Mouse (Mus musculus) NIH3T3 (cell line): Measurements from ENCODE around the gene Ankrd63.

Experiments used
- DNase-seq: peaks from one replicate; pipeline ENCODE4 v3.0.0-alpha.2; 2012; ENCODE audit warnings: low read depth

Gene Ankrd63

GRCm38 (mm10) chr2:118689875-118690274 is 13.9 kb downstream of the Ankrd63 start:
- peak; percentile 39 for DNase-seq

- no peak for DNase-seq
Measured at GRCm38 (mm10) chr2:118687791-118688190, 16.0 kb downstream of the Ankrd63 start.

DNA sequence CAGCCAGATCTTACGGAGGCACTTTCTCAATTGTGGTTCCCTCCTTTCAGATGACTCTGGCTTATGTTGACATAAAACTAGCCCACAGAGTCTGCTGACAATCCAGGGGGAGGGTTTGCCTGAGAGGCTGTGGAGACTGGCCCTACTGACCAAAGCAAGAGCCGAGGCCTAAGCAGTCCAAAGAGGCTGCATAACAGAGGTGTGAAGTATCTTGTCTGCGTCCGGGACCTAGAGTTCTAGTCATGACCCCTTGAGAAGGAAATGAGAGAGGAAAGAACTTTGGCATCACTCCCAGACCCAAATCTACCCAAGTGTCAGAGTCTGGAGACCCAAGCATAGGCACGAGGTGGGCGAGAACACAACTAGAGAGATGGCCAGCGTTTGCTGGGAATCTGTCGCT is 17.1 kb downstream of the Ankrd63 start:
- peak; percentile 42 for DNase-seq

DNA sequence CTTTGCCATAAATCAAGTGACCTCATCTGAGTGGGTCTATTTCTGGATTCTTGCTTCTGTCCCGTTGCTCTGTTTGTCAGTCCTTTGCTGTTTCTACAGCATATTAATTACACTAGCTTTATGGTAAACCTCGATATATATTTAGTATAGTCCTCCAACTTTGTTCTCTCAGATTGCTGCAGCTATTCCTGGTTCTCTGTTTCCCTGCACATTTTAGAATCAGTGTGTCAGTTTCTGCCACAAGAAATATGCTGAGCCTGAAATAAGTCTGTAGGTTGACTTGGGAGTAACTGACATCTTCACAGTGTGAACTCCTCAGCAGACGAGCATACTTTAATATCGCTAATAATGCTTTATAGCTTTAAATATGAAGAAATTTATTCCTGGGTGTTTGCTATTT is 18.7 kb downstream of the Ankrd63 start:
- DNase-seq, result no peak

DNA sequence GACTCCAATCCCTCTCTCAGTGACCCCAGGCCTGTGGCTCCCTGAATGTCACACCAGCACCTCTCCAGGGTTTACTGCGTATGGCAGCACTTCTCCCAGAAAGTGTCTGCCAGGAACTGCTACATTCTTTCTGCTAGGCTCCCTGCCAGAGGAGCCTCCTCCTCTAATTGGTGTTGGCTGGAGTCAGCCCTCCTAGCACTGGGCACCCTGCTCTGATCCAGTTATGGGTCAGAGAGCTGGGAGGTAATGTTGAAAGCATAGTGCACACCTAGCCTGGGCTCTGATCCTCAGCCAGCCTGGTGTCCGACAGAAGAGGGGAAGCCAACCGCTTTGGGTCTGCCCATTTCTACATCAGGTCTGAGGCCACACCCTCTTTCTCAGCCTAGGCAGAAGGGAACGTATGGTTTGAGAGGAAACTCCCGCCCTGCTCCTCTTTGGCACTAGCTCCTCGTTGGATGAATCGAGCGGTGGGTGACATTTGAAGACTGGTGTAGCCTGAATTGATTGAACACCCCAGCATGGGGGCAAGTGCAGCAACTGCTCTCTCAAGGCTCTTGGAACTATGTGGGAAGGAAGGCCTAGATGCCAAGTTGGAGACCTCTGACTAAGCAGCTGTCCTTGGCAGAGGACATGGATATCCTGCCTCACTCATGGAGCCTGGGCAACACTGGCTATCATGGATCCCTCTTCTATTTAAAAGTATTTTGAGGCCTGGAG is 21.1 kb downstream of the Ankrd63 start:
- DNase-seq, result peak; percentile 66

- DNase-seq, result no peak
Measured at GRCm38 (mm10) chr2:118680926-118681325, 22.8 kb downstream of the Ankrd63 start.

DNA sequence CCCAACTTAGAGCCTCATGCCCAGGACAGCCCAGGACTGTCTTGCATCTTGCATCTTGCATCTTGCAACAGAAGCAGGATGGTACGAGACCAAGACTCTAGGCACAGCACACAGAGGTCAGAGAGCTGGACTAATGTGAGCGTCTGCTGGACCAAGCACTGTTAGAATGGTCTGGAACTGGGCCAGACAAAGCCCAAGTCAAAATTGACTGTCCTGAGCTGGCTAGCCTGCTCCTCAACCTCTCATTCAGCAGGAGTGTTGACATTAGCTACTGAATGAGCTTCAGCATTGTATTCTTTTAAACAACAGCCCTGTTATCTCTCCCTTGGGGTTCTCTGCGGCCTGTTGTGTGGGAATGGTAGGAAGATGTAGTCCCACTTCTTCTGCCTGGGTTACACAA is 24.2 kb downstream of the Ankrd63 start:
- DNase-seq, result no peak

- DNase-seq, result no peak
Measured at GRCm38 (mm10) chr2:118677817-118678216, 25.9 kb downstream of the Ankrd63 start.

GRCm38 (mm10) chr2:118676839-118677741 is 26.7 kb downstream of the Ankrd63 start:
- no peak for DNase-seq

DNA sequence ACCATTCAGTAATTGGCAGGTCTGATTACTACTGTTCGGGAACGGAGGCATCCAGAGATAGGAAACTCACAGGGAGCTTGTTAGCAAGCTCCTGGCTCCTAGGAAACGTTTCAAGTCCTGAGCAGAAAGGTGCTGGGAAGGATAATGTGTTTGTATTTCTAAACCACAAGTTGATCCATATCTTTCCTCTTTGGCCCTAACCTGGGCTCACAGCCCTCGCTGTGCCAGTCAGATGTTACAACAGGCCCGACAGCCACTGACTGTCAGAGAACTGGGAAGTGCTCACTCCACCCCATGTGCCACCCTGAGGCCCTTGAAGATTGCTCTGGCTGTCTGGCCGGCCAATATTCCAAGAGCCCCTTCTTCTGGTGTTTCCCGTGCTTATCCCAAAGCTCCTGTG is 29.3 kb downstream of the Ankrd63 start:
- DNase-seq, result no peak

DNA sequence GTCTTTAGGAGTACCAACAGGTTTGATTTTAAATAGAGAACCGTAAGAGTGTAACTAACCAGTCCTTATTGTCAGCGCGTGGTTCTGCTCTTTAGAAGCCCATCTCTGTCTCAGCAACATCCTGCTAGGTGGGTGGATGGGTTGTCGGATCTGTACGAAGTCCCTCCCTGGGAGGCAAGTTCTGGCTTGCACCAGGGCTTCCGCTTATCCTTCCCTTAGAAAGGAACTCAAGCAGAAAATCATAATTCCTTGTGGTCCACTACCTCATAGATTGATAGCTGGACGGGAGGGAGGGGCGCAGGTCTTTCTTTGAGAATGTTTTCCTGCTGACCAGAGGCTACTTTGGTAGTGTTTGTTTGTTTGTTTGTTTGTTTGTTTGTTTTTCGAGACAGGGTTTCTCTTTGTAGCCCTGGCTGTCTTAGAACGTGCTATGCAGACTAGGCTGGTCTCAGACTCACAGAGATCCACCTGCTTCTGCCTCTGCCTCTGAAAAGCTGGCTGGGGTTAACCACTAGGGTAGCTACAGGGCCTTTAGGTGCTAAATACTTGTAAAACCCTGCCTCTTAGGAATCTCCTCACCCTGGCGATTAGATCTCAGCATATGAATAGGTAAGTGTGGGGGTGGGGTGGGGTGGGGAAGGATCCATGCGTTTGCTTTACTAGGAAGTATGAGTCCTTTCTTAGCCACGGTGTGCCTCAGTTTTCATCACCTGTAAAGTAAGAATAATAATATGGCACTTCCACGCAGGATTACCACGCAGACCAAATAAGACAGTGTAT is 29.9 kb downstream of the Ankrd63 start:
- DNase-seq, result no peak

GRCm38 (mm10) chr2:118671728-118672127 is 32.0 kb downstream of the Ankrd63 start:
- no peak for DNase-seq

DNA sequence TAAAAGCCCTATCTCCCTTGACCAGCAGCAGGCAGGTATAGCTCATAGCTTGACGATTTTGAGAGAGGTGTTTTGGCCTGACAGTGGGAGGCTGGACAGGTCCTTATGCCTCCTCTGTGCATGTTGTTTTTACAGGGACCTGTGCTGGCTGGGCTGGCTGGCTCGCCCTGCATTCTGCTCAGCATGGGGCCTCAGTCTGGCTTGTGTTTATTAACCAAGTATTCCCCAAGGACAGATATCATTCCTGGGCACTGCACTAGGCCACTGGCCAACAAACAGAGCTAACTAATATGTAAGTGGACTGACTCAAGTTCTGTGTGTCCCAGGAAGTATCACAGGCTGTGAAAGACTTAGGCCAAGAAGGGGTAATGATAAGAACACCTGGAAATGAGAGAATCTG is 34.0 kb downstream of the Ankrd63 start:
- peak; percentile 91 for DNase-seq

DNA sequence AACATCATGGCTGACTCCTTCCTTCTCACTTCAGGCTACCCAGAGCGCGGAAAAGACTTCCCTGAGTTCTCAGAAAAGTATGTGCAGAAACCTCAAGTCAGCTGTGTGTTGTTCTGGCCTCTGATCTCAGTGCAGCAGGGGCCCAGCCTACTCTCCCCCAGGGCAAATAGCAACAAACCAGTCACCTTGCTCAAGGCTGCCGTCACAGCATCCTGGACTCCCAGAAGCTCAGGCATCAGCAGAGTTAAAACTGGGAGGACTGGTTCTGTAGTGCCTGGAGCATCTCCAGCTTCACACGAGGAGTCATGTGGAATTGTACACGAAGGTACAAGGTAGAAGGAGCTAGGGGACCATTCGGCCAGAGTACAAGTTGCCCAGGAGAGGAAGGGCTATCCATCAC is 34.5 kb downstream of the Ankrd63 start:
- DNase-seq, result peak; percentile 78

- no peak for DNase-seq
Measured at GRCm38 (mm10) chr2:118667181-118667580, 36.6 kb downstream of the Ankrd63 start.

DNA sequence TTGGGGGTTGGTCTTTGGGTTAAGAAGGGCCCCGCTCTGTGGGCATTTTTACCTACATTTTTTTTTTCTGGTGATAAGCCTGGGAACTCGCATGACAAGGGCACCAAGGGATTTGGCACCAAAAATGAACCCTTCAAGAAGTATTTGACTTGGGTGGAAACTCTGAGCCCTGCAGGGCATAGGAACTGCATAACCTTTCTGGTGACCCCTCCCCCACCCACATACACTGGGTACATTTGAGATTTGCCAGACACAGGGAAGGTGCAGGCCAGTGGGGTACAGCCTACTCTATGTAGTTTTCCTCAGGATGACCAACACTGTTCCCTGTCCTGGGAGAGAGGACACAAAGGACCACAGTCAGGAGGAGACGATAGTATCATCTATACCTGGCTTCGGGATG is 38.1 kb downstream of the Ankrd63 start:
- no peak for DNase-seq

GRCm38 (mm10) chr2:118664975-118665516 is 38.7 kb downstream of the Ankrd63 start:
- DNase-seq, result no peak

DNA sequence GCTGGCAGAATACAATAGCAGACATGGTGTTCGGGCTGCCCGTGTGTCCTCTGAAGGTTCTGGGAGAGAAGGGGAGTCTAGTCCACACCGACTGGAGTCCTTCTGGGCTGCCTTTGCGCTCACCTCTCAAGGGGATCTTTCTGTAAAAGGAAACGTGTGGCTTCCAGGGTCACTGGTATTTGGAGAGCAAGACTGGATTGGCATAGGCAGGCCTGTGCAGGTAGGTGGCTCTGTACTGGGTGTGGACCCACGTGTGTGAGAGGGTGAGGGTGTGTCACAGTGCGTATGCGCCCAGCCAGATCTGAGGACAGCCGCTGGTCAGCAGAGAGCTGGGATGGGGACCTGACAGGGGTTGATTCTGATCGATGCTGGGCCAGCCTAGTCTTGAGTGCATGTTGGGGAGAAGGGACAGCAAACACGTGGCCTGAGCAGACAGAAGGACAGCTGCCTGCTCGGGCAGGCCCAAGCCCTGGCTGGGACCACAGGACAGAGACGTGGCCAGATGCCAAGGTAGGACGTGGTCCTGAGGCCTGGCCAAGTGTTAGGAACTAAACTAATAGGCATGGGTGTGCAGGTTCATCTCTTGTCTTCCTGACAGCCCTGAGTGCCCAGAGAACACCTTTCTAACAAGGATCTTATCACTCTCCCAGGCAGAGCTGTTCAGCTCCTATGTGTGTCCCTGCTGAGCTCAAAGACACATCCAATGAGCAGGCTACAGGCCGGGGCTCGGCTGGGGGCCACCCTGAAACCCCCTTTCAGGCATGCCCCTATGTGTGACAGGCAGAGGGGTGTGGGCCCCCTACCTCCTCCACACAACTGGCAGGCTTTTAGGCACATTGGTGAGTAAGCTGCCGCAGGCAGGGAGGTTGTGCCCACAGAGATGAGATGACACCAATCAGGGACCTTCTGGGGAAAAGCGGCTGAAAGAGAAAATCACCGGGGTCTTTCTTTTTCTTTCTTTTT is 39.7 kb downstream of the Ankrd63 start:
- DNase-seq, result peak; percentile 38

- DNase-seq, result peak; percentile 30
Measured at GRCm38 (mm10) chr2:118662902-118663803, 40.6 kb downstream of the Ankrd63 start, which contains the start of gene Pak6. Gene Pak6, plus strand, starts transcription at chr2:118663303.

GRCm38 (mm10) chr2:118661891-118662290 is 41.9 kb downstream of the Ankrd63 start:
- DNase-seq, result no peak
